Mouse (Mus musculus) brown adipose tissue, adult 24 weeks (tissue): ENCODE measurements around the gene Xlr5c. TPM values are rescaled to one million over a fixed set of nuclear protein-coding genes. Genes with fewer than 3 reads are reported as not detected.

ENCODE experiments used
- polyA plus RNA-seq: library from polyadenylated mRNA; stranded (reverse); fragments of >200 nt; gene quantifications from 2 replicates; pipeline ENCODE4 v1.2.4, GENCODE M21; 2012; ENCODE audit not compliant: missing spikeins, insufficient read depth, insufficient read length

The Xlr5c gene
- polyA plus RNA-seq, 1 experiment, result not detected

Other genes starting within 250 kb of the Xlr5c start
- gene Pnma3, start 228.2 kb downstream of the Xlr5c start, polyA plus RNA-seq, result not detected in 2 replicates
- 5.0 TPM in 1 of 2 replicates, not detected in the other for gene Xlr4a, start 210.5 kb downstream of the Xlr5c start, polyA plus RNA-seq
- gene Xlr3a, start 195.9 kb downstream of the Xlr5c start, polyA plus RNA-seq, result 1.3 and 3.2 TPM in 2 replicates
- not detected in 2 replicates for gene Gm14685, start 175.9 kb downstream of the Xlr5c start, polyA plus RNA-seq
- gene Xlr5b, start 144.2 kb downstream of the Xlr5c start, polyA plus RNA-seq, result 1.3 TPM in 1 of 2 replicates, not detected in the other
- gene DXBay18, start 143.5 kb downstream of the Xlr5c start, polyA plus RNA-seq, result 0.55 TPM in 1 of 2 replicates, not detected in the other
- not detected in 2 replicates for gene Spin2d, start 116.0 kb downstream of the Xlr5c start, polyA plus RNA-seq
- 4.6 and 10.4 TPM in 2 replicates for gene Xlr3b, start 100.8 kb downstream of the Xlr5c start, polyA plus RNA-seq
- gene Xlr4b, start 78.6 kb downstream of the Xlr5c start, polyA plus RNA-seq, result 3.8 TPM in 1 of 2 replicates, not detected in the other
- 4.4 and 5.8 TPM in 2 replicates for gene F8a, start 64.7 kb downstream of the Xlr5c start, polyA plus RNA-seq
- not detected in 2 replicates for gene Xlr4c, start 49.8 kb downstream of the Xlr5c start, polyA plus RNA-seq
- gene Xlr3c, start 27.6 kb downstream of the Xlr5c start, polyA plus RNA-seq, result 1.9 TPM in 1 of 2 replicates, not detected in the other
- not detected in 2 replicates for gene Xlr5a, start within 50 bp of the Xlr5c start, polyA plus RNA-seq
- gene Gm45015, start 43.9 kb upstream of the Xlr5c start, polyA plus RNA-seq, result not detected in 2 replicates
- 2.4 and 2.8 TPM in 2 replicates for gene Zfp275, start 49.6 kb upstream of the Xlr5c start, polyA plus RNA-seq
- not detected in 2 replicates for gene Gm18336, start 105.8 kb upstream of the Xlr5c start, polyA plus RNA-seq
- gene Zfp92, start 118.1 kb upstream of the Xlr5c start, polyA plus RNA-seq, result not detected in 2 replicates
- gene Trex2, start 142.4 kb upstream of the Xlr5c start, polyA plus RNA-seq, result not detected in 2 replicates
- gene Haus7, start 166.1 kb upstream of the Xlr5c start, polyA plus RNA-seq, result 9.6 and 14.9 TPM in 2 replicates
- 67.1 and 108 TPM in 2 replicates for gene Bgn, start 190.6 kb upstream of the Xlr5c start, polyA plus RNA-seq
- gene Atp2b3, start 210.1 kb upstream of the Xlr5c start, polyA plus RNA-seq, result not detected in 2 replicates